Mouse (Mus musculus) embryonic stem cell, embryonic (primary cell): ENCODE measurements around the gene Adgre5.

Experiments
- CTCF ChIA-PET, 4 experiments: fragments of 300-600 bp in 2 of 4; fragments of 350-600 bp in 2 of 4; sonication (Branson Sonifier 250); formaldehyde crosslinking; loops; one replicate each; lab custom pipeline; 2022; ENCODE audit warnings: inconsistent platforms in 2 of 4; lab: Charles Lee
- POLR2A ChIA-PET, 4 experiments: fragments of 300-600 bp in 2 of 4; fragments of 350-600 bp in 2 of 4; sonication (Branson Sonifier 250); formaldehyde crosslinking; loops; one replicate each; lab custom pipeline; 2022; ENCODE audit warnings: antibody characterized with exemption in 4 of 4, inconsistent platforms in 1 of 4; lab: Charles Lee

Gene Adgre5

DNA sequence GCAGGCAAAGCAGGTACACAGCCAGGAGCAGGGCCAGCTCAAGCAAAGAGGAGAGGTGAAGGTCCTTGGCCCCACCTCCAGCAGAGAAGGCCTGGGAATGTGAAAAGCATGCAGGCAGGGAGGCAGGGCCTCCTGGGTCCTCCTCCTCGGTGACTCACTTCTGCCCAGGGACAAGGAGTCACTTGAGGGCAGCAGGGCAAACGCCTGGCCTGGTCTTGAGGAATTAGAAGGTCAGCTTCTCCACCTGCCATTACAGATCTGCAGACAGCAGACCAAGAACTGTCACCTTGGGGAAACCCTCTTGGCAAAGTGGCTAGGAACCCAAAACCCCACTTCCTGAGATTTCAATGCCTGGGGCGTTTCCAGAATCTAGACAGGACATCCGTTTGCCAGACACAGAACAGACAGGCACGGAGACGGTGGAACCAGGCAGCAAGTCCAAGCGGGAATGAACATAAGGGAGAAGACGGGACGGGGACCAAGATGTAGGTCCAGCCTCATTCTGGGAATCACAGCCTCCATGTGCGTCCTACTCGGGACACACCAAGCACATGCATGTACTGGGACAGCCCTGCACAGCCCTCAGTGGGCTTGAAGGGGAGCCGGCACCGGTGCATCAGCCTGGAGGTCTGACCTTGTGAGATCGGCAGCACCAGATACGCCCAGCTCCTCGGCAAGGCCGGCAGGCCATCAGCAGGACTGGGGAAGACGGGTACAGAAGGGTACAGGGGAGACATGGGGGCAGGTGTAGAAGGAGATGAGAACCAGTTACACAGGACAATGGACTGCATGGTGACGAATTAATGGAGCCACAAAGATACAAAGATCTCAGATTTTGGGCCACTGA, 43.5 kb downstream of the Adgre5 start:
- POLR2A ChIA-PET, result interaction anchor here in 3 of 4 experiments (0.6 to 3.6 kb wide), 23 partner anchors 9 to 258 kb away, joined by 3 to 19 read pairs (median 5); partner anchors contain the start of genes Ddx39 (in 3 of the 3), Asf1b (in 2 of the 3), Dnajb1 (in 1 of the 3) and Gipc1 (in 1 of the 3)
- CTCF ChIA-PET, result interaction anchor here in 2 of 4 experiments (0.7 to 1.4 kb wide), 4 partner anchors 9 to 82 kb away, joined by 3 to 5 read pairs (median 4); no protein-coding TSS in a partner anchor

DNA sequence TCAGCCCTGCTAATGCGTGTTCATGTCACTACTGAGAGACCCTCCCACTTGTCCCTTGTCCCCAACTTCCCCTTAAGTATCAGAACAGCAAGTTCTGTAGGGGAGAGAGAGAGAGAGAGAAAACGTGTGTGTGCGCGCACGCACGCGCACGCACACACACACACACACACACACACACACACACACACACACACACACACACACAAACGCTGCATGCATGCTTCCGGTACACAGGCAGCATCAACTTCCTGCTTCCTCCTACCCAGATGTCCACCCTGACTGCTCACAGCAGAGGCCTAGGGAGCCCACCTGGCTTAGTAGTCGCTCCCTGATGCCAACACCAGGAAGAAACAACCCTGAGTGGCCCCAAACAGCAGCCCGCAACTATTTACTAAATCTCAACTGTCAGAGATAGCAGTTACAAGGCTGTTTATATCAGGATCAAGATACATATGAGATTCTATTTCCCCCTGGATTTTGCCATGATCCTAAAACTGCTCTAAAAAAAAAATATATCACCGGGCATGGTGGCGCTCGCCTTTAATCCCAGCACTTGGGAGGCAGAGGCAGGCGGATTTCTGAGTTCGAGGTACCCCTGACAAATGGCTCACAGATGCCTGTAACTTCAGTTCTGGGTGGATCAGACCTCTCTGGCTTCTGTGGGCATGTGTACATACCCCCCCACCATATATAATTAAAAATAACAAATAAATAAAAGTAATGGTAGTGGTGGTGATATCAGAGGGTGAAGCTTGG, 45.6 kb downstream of the Adgre5 start:
- ChIA-PET CTCF (interaction anchor here in 3 of 4 experiments (0.6 to 1.8 kb wide), 4 partner anchors 11 to 273 kb away, joined by 3 to 5 read pairs (median 4); no protein-coding TSS in a partner anchor), POLR2A (interaction anchor here in 3 of 4 experiments (0.6 to 3.6 kb wide), 12 partner anchors 10 to 1208 kb away, joined by 3 to 16 read pairs (median 4); partner anchors contain the start of gene Ddx39 (in 2 of the 3))

DNA sequence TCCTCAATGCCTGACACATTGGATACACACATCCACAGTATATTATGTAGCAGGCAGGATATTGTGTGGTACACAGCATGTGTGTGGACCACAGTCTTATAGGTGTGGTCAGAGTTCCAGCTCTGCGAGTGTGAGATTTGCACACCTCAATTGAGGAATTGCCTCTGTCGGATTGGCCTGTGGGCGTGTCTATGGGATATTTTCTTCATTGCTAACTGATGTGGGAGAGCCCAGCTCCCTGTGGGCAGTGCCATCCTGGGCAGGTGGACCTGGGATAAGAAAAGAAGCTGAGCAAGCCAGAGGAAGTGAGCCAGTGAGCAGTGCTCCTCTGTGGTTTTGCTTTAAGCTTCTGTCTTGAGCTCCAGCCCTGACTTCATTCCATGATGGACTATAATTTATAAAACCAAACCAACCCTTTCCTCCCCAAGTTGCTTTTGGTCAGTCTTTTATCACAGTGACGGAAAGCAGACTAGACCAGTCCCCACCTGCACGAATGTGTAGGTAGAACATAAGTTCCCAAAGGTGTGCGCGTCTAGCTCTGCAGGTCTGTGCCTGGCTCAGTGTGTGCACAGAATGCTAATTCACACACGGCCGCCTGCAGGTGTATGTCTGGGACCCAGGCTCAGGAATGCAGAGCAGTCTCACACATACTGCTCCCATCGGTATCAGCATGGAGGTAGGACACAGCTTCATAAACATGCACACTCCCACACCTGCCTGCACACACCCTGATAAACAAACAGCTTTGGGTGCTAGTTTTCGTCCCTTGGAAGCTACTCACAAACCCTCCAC, 46.6 kb downstream of the Adgre5 start:
- ChIA-PET CTCF (interaction anchor here in 3 of 4 experiments (0.6 to 2.1 kb wide), 6 partner anchors 16 to 89 kb away, joined by 3 to 6 read pairs (median 4); no protein-coding TSS in a partner anchor), POLR2A (interaction anchor here in 2 of 4 experiments (0.6 to 3.6 kb wide), 18 partner anchors 9 to 1209 kb away, joined by 3 to 16 read pairs (median 4); partner anchors contain the start of genes Ddx39 (in 2 of the 2), Asf1b (in 1 of the 2), Gm10644 (in 1 of the 2) and Ptger1 (in 1 of the 2))

DNA sequence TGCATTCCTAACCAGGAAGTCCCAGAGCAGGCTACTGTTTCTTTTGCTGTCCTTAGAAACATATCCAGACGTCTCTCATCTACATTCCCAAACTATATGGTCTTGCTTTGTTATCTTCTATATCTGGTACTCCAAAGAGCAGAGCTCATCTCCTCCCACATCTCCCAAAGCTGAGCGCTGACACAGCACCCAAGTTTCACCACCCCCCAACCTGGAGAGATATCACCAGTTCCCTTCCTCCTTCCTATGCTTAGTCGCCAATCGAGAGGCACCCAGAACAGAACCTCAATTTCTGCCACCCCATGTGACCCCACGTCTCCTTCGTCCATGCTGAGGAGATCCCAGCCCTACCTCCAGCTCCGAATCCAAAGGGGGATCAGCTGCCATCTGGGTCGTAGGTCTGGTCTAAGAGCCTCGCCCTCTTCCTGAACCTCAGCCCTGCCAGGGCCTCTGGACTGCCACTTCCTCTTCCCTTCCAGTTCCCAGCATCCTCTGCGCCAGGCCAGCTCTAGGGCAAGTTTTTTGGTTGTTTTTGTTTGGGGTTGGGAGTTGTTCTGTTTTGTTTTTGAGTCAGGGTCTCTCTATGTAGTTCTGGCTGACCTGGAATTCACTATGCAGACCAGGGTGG, 47.4 kb downstream of the Adgre5 start:
- ChIA-PET CTCF (interaction anchor here in 3 of 4 experiments (1.0 to 2.1 kb wide), 5 partner anchors 17 to 315 kb away, joined by 3 to 6 read pairs (median 3); no protein-coding TSS in a partner anchor), POLR2A (interaction anchor here in 2 of 4 experiments (1.0 to 3.6 kb wide), 15 partner anchors 10 to 262 kb away, joined by 3 to 16 read pairs (median 7); partner anchors contain the start of genes Ddx39 (in 2 of the 2), Asf1b (in 1 of the 2), Gipc1 (in 1 of the 2) and Gm10644 (in 1 of the 2))

DNA sequence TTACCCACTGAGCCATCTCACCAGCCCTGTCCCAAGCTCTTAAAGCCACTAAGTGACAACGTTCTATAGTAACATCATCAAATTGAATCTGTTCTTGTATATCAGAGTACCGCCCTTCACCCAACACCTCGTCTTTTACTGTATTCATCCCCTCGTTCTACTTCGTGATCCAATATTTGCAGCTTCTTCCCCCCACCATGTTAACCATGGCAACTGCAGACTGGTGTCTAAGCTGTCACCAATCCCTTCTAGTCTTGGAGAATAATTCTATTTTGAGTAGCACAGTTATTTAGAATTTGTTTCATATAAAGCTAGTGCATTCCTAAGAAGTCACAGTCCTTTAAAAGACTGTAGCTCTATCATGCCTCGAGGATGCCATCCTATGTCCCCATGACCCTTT, 51.9 kb downstream of the Adgre5 start:
- ChIA-PET POLR2A (interaction anchor here (0.7 to 1.9 kb wide), 8 partner anchors 9 to 52 kb away, joined by 3 to 5 read pairs (median 3); partner anchors contain the start of genes Adgre5 (in 1 of the 4), Ddx39 (in 1 of the 4), Gipc1 (in 1 of the 4) and Pkn1 (in 1 of the 4)), CTCF (interaction anchor here in 2 of 4 experiments (0.5 to 1.4 kb wide), 2 partner anchors 21 to 1146 kb away, joined by 3 to 4 read pairs; no protein-coding TSS in a partner anchor)

DNA sequence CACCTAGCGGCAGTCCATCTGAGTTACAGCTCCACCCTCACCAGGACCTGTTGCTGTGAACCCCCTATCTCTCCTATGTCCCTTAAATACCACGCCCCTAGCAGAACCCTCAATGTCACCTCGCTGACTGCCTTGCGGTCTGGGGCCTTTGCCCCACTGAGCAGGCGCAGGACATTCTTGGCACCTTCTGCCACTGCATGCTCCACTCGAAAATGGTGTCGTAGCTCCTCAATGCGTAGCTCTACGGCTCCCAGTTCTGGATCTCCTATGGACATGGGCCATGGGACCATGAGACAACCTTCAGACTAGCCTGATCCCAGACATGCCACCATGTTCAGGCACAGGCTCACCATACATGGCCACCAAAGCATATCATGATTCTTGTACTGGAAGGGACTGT, 56.6 kb downstream of the Adgre5 start:
- CTCF ChIA-PET, result interaction anchor here in 3 of 4 experiments (0.6 to 1.9 kb wide), 4 partner anchors 22 to 219 kb away, joined by 3 to 9 read pairs (median 6); no protein-coding TSS in a partner anchor
- POLR2A ChIA-PET, result interaction anchor here in 2 of 4 experiments (0.6 to 2.0 kb wide), 9 partner anchors 8 to 107 kb away, joined by 3 to 10 read pairs (median 5); partner anchors contain the start of genes Gipc1 (in 1 of the 2) and Ptger1 (in 1 of the 2)

DNA sequence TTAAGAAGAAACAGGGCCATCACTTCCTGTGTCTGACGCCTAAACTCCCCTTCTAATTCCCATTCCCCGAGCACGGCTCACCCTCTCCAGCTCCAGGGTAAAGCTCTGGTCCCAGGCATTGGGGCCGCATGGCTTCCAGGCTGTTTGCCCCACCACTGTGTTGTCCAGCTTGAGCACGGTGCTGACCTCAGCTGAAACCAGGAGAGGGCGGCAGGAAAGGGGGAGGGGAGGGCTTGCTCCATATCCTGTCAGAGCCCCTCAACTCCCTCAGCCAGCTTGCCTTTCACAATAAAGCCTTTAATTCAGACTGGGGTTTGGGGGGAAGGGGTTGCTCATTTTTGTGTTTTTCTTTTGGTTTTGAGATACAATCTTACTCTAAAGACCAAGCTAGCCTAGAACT, 60.0 kb downstream of the Adgre5 start:
- CTCF ChIA-PET, result interaction anchor here in 2 of 4 experiments (1.0 to 1.2 kb wide), 2 partner anchors 12 to 19 kb away, joined by 3 to 4 read pairs; no protein-coding TSS in a partner anchor
- POLR2A ChIA-PET, result interaction anchor here in 2 of 4 experiments (0.9 to 1.9 kb wide), 6 partner anchors 12 to 84 kb away, joined by 4 to 8 read pairs (median 4); partner anchors contain the start of genes Ddx39 (in 1 of the 2) and Pkn1 (in 1 of the 2)

DNA sequence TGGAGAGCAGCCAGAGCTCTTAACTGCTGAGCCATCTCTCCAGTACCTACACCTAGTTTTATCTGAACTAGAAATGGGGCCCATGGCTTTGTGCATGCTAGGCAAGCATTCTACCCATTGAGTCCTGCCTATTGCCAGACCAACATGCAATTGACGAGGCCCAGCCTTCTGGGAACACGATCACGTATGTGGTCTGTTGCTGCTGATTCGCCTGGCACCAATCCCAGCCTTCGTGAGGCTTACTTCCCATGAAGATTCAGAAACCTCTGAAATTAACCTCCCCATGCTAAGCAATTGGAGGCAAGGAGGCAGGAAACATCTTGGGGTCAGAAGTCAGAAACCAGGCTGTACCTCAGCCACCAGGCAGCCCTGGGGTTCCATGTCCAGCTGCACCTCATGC, 60.5 kb downstream of the Adgre5 start:
- ChIA-PET CTCF (interaction anchor here in 2 of 4 experiments (0.9 to 1.2 kb wide), 3 partner anchors 12 to 44 kb away, joined by 3 to 4 read pairs (median 4); no protein-coding TSS in a partner anchor), POLR2A (interaction anchor here in 2 of 4 experiments (0.6 to 1.9 kb wide), 7 partner anchors 11 to 84 kb away, joined by 3 to 8 read pairs (median 4); partner anchors contain the start of genes Ddx39 (in 1 of the 2) and Pkn1 (in 1 of the 2))

DNA sequence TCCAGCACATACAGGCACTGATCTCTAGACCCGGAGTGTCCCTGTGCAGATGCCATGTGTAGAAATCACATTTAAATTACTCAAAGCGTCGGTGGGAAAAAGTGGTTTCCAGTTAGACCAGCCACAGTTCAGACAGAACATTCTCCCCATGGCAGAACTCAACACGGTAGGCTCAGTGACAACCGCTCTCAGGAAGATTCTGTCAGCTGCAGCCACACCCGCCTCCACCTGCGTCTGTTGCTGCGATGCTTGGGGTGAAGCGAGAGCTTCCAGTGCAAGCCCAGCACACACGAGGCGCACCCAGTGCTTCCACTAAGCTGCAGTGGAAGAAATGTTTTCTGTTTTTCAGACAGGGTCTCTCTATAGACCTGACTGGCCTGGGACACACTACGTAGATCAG, 61.3 kb downstream of the Adgre5 start:
- POLR2A ChIA-PET, result interaction anchor here in 3 of 4 experiments (0.6 to 1.9 kb wide), 7 partner anchors 9 to 85 kb away, joined by 3 to 8 read pairs (median 3); partner anchors contain the start of gene Gipc1 (in 1 of the 3)
- CTCF ChIA-PET, result interaction anchor here in 3 of 4 experiments (0.9 to 2.2 kb wide), 5 partner anchors 17 to 45 kb away, joined by 3 to 6 read pairs (median 6); no protein-coding TSS in a partner anchor

DNA sequence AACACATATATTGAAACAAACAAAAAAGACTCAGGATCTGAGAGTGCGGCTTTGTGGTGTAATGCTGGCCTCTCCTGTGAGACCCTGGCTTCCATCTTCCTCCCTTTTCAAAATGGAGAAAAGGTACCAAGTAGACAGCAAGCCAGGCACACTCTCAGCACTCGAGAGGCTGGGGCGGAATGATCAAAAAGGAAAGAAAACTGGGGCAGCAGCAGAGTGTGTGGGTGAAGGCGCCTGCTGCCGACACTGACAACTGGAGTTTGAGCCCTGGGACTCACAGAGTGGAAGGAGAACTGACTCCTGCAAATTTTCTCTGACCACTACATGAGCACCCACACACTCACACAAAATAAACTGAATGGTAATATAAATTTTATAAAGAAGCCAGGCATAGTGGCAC, 66.6 kb downstream of the Adgre5 start:
- CTCF ChIA-PET, result interaction anchor here in 2 of 4 experiments (1.6 kb wide), 2 partner anchors 12 kb away, joined by 3 to 5 read pairs; no protein-coding TSS in a partner anchor
- POLR2A ChIA-PET, result interaction anchor here in 1 of 4 experiments (1.9 kb wide), 1 partner anchor 53 kb away, joined by 4 read pairs; no protein-coding TSS in a partner anchor
